Mouse (Mus musculus): ENCODE data around the gene Ptges. TPM values are rescaled to one million over a fixed set of nuclear protein-coding genes. Genes with fewer than 3 reads are reported as not detected.
A peak's percentile ranks its signal among the peaks of the same experiment; 100 is the strongest.
"Not testable (repeated sequence)": the region's sequence is repeated elsewhere in the genome, so short reads cannot be mapped to it uniquely, and the experiment has no call there.

Gene Ptges
- polyA plus RNA-seq, 1 experiment = not detected

GRCm38 (mm10) chr2:30933917-30934450, 4.3 kb upstream of the Ptges start:
- H3K27ac ChIP-seq (ENCODE audit: insufficient read depth, low read depth, low read length) = no peak overlapping the region
- H3K4me3 ChIP-seq (ENCODE audit: insufficient read depth, low read depth, low read length) = no peak overlapping the region
- TF ChIP-seq CTCF (IDR thresholded peaks at IDR 0.05; ENCODE audit: insufficient read depth, low read depth, low read length) = no peak
- no peak for TF ChIP-seq POLR2A (IDR thresholded peaks at IDR 0.05; ENCODE audit: insufficient read depth, low read depth, low read length)
- WGBS = 21% methylated on average over 7 of the region's 7 CpGs
- peaks cover 9% of the 10 kb centered on the region for H3K4me1 ChIP-seq (ENCODE audit: control insufficient read depth, insufficient read depth, low read length)

DNA sequence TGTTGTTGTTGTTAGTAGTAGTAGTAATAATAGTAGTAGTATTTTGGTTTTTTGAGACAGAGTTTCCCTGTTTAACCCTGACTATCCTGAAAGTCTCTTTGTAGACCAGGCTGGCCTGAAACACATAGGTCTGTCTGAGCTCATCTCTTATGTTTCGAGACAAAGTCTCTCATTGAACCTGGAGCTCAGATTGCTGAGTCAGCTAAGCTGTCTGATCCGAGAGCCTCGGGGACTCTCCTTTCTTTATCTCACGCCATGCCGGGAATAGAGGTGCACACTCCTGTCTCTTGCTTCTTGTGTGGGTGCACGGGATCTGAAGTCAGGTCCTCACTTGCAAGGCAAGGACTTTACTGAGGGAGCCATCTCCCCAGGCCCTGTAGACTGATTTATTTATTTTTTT, 3.4 kb upstream of the Ptges start:
- Histone ChIP-seq H3K4me3 (ENCODE audit: insufficient read depth, low read depth, low read length) (no peak overlapping the region), H3K27ac (ENCODE audit: insufficient read depth, low read depth, low read length) (no peak overlapping the region), H3K4me1 (ENCODE audit: control insufficient read depth, insufficient read depth, low read length) (peaks cover 11% of the 10 kb centered on the region)
- 77% methylated on average over 6 of the region's 6 CpGs for WGBS
- TF ChIP-seq POLR2A (IDR thresholded peaks at IDR 0.05; ENCODE audit: insufficient read depth, low read depth, low read length) = no peak
- TF ChIP-seq CTCF (IDR thresholded peaks at IDR 0.05; ENCODE audit: insufficient read depth, low read depth, low read length) = no peak

GRCm38 (mm10) chr2:30931922-30932321, 2.3 kb upstream of the Ptges start:
- Histone ChIP-seq H3K4me3 (ENCODE audit: insufficient read depth, low read depth, low read length) (no peak overlapping the region), H3K27ac (ENCODE audit: insufficient read depth, low read depth, low read length) (no peak overlapping the region), H3K4me1 (ENCODE audit: control insufficient read depth, insufficient read depth, low read length) (peaks cover 20% of the 10 kb centered on the region)
- TF ChIP-seq POLR2A (IDR thresholded peaks at IDR 0.05; ENCODE audit: insufficient read depth, low read depth, low read length) (no peak), CTCF (IDR thresholded peaks at IDR 0.05; ENCODE audit: insufficient read depth, low read depth, low read length) (no peak)
- WGBS = 78% methylated on average over 3 of the region's 3 CpGs

DNA sequence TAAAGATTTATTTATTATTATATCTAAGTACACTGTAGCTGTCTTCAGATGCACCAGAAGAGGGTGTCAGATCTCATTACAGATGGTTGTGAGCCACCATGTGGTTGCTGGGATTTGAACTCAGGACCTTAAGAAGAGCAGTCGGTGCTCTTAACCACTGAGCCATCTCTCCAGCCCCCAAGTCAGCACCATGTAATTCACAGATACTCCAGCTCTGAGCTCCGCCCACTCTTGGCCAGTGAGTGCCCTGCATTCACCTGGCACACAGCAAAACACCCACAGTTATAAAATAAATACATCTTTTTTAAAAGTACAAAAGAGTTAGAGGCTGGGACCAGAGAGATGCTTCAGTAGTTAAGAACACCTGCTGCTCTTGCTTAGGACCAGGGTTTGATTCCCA, 1.2 kb upstream of the Ptges start:
- not testable (repeated sequence) for H3K27ac ChIP-seq (ENCODE audit: insufficient read depth, low read depth, low read length); H3K4me3 ChIP-seq (ENCODE audit: insufficient read depth, low read depth, low read length)
- WGBS = 85% methylated on average over 2 of the region's 2 CpGs
- peaks cover 22% of the 10 kb centered on the region for H3K4me1 ChIP-seq (ENCODE audit: control insufficient read depth, insufficient read depth, low read length)

GRCm38 (mm10) chr2:30928893-30929482, 675 bp downstream of the Ptges start:
- no peak overlapping the region for H3K27ac ChIP-seq (ENCODE audit: insufficient read depth, low read depth, low read length)
- peak overlapping the region; percentile 29 for H3K4me3 ChIP-seq (ENCODE audit: insufficient read depth, low read depth, low read length)
- TF ChIP-seq CTCF (IDR thresholded peaks at IDR 0.05; ENCODE audit: insufficient read depth, low read depth, low read length) (no peak), POLR2A (IDR thresholded peaks at IDR 0.05; ENCODE audit: insufficient read depth, low read depth, low read length) (no peak)
- WGBS = 27% methylated on average over 12 of the region's 12 CpGs
- peaks cover 22% of the 10 kb centered on the region for H3K4me1 ChIP-seq (ENCODE audit: control insufficient read depth, insufficient read depth, low read length)

GRCm38 (mm10) chr2:30927844-30928628, 1.6 kb downstream of the Ptges start:
- no peak overlapping the region for H3K27ac ChIP-seq (ENCODE audit: insufficient read depth, low read depth, low read length)
- 25% methylated on average over 14 of the region's 14 CpGs for WGBS
- no peak for TF ChIP-seq POLR2A (IDR thresholded peaks at IDR 0.05; ENCODE audit: insufficient read depth, low read depth, low read length)
- peak; percentile 36; the same call in 1 of the 2 replicates for TF ChIP-seq CTCF (IDR thresholded peaks at IDR 0.05; ENCODE audit: insufficient read depth, low read depth, low read length)

DNA sequence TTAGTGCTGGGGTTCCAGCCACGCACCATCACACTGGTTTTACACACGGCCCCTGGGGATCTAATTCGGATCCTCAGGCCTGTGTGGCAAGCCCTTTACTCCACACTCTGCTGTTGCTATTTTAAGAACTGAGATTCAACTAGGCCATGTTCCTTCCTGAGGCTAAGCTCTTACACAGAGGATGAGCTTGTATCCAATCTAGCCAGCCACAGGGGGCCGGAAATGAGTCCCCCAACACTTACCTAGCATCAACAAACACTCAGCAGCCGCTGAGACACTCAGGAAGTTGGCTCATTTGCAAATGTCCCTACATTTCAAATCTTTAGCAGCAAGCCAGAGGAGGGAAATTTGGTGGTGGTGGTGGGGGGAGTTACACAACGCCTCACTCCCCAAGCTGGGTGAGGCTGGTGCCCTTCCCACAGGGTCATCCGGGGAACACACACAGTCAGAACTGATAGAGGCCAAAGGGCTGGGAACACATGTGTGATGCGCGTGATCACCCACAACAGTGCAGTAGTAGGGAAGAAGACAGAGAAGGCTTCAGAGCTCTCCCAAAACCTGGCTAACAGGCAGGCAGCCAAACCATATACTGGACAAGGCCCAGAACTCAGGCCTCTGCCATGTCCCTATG, 2.4 kb downstream of the Ptges start:
- H3K4me1 ChIP-seq (ENCODE audit: control insufficient read depth, insufficient read depth, low read length) = peaks cover 22% of the 10 kb centered on the region
- WGBS = 62% methylated on average over 9 of the region's 9 CpGs
- peak; percentile 19; the same call in 1 of the 2 replicates for TF ChIP-seq CTCF (IDR thresholded peaks at IDR 0.05; ENCODE audit: insufficient read depth, low read depth, low read length)
- no peak for TF ChIP-seq POLR2A (IDR thresholded peaks at IDR 0.05; ENCODE audit: insufficient read depth, low read depth, low read length)
- no peak overlapping the region for H3K4me3 ChIP-seq (ENCODE audit: insufficient read depth, low read depth, low read length)
- no peak overlapping the region; the same call in 1 of the 2 replicates for H3K27ac ChIP-seq (ENCODE audit: insufficient read depth, low read depth, low read length)

More at GRCm38 (mm10) chr2:30927844-30928628, 1.6 kb downstream of the Ptges start:
- no peak overlapping the region for H3K4me3 ChIP-seq (ENCODE audit: insufficient read depth, low read depth, low read length)
- H3K4me1 ChIP-seq (ENCODE audit: control insufficient read depth, insufficient read depth, low read length) = peaks cover 22% of the 10 kb centered on the region

GRCm38 (mm10) chr2:30926381-30926780, 3.3 kb downstream of the Ptges start:
- H3K4me1 ChIP-seq (ENCODE audit: control insufficient read depth, insufficient read depth, low read length) = peaks cover 22% of the 10 kb centered on the region
- WGBS = 82% methylated on average over 4 of the region's 4 CpGs
- H3K27ac ChIP-seq (ENCODE audit: insufficient read depth, low read depth, low read length) = no peak overlapping the region
- no peak overlapping the region for H3K4me3 ChIP-seq (ENCODE audit: insufficient read depth, low read depth, low read length)
- TF ChIP-seq CTCF (IDR thresholded peaks at IDR 0.05; ENCODE audit: insufficient read depth, low read depth, low read length) (no peak), POLR2A (IDR thresholded peaks at IDR 0.05; ENCODE audit: insufficient read depth, low read depth, low read length) (no peak)

- TF ChIP-seq POLR2A (IDR thresholded peaks at IDR 0.05; ENCODE audit: insufficient read depth, low read depth, low read length) (no peak), CTCF (IDR thresholded peaks at IDR 0.05; ENCODE audit: insufficient read depth, low read depth, low read length) (no peak)
- WGBS = 75% methylated on average over 4 of the region's 4 CpGs
- Histone ChIP-seq H3K4me1 (ENCODE audit: control insufficient read depth, insufficient read depth, low read length) (peaks cover 22% of the 10 kb centered on the region), H3K4me3 (ENCODE audit: insufficient read depth, low read depth, low read length) (no peak overlapping the region), H3K27ac (ENCODE audit: insufficient read depth, low read depth, low read length) (no peak overlapping the region)
Measured at GRCm38 (mm10) chr2:30925181-30925580, 4.5 kb downstream of the Ptges start.

All from olfactory bulb, adult 2 months (tissue).